Mouse (Mus musculus): ENCODE results near the gene Plekhg4. TPM values are rescaled to one million over a fixed set of nuclear protein-coding genes. Genes with fewer than 3 reads are reported as not detected.

The Plekhg4 gene
- polyA plus RNA-seq, 1 experiment from 2014 or later: 0.23 TPM

DNA sequence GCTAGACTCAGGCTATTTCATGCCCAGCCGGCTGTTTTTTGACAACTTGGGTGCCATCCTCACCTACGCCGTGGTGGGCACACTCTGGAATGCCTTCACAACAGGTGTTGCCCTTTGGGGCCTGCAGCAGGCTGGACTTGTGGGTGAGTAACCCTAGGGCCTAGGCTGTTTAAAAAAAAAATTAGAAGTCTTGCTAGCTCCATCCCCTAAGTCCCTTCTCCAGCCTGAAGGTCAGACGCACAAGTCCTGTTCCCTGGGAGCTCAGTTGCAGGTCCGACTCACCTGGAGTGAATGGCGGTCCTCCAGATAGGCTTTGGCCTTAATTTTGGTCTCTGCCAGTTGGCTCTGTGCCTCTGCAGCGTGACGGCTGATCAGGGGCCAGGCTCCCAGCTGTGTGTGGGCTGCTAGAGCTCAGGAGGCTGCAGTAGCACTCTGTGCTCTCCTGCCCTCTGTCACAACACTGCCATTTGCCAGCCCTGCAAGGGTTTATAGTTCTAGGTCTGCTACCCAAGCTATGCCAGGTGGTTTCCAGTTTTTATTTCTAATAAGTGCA is 19.4 kb upstream of the Plekhg4 start:
- H3K36me3 ChIP-seq (ENCODE audit: control insufficient read depth, insufficient read depth, low read length): no peaks in the 10 kb centered on the region

DNA sequence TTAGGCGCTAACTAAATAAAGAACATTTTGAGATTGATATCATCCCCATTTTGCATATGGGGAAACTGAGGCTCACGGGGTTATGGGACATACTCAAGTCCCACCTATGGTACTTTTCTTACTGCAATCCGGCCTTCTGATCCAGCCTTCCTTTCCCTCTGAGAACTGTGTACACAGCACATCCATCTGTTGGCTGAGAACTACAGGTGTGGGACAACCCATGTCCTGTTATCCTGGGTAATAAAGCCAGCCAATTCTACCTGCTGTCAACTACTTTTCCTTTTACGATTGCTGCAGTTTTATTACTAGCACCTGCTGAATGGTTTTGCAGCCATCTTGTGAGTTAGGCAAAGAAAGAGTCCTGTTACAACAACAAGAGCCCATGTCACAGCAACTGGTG is 18.5 kb upstream of the Plekhg4 start:
- no peak for ATAC-seq (ENCODE audit: insufficient number of reproducible peaks, insufficient read depth, low FRiP score, low read depth)
- Histone ChIP-seq H3K36me3 (ENCODE audit: control insufficient read depth, insufficient read depth, low read length) (no peaks in the 10 kb centered on the region), H3K27ac (replicated peaks in 1 of 2; ENCODE audit: control insufficient read depth in 1 of 2, insufficient read depth in 1 of 2, low read depth in 2 of 2, low read length in 2 of 2) (no peak overlapping the region), H3K4me1 (ENCODE audit: control insufficient read depth in 2 of 2, insufficient read depth in 2 of 2, low read length in 2 of 2) (peaks cover 11 to 12% of the 10 kb centered on the region in 2 experiments), H3K4me2 (ENCODE audit: low read length) (no peak overlapping the region), H3K9ac (ENCODE audit: low read length) (no peak overlapping the region), H3K9me3 (ENCODE audit: control insufficient read depth, low read length) (no peaks in the 10 kb centered on the region), H3K4me3 (ENCODE audit: control insufficient read depth in 1 of 2, insufficient read depth in 1 of 2, low read depth in 1 of 2, low read length in 2 of 2) (no peak overlapping the region), H3K27me3 (ENCODE audit: control insufficient read depth, insufficient read depth, low read length) (0 out of 2 replicates have a peak, but pooled peaks cover 5% of the 10 kb centered on the region)
- WGBS: 89% methylated on average over 4 of the region's 4 CpGs

More for the DNA sequence above, 19.4 kb upstream of the Plekhg4 start:
- Histone ChIP-seq H3K27ac (replicated peaks in 1 of 2; ENCODE audit: control insufficient read depth in 1 of 2, insufficient read depth in 1 of 2, low read depth in 2 of 2, low read length in 2 of 2) (no peak overlapping the region), H3K4me2 (ENCODE audit: low read length) (no peak overlapping the region), H3K9ac (ENCODE audit: low read length) (no peak overlapping the region), H3K4me1 (ENCODE audit: control insufficient read depth in 2 of 2, insufficient read depth in 2 of 2, low read length in 2 of 2) (peaks cover 14 to 15% of the 10 kb centered on the region in 2 experiments), H3K4me3 (ENCODE audit: control insufficient read depth in 1 of 2, insufficient read depth in 1 of 2, low read depth in 1 of 2, low read length in 2 of 2) (no peak overlapping the region), H3K9me3 (ENCODE audit: control insufficient read depth, low read length) (no peaks in the 10 kb centered on the region), H3K27me3 (ENCODE audit: control insufficient read depth, insufficient read depth, low read length) (0 out of 2 replicates have a peak, but pooled peaks cover 5% of the 10 kb centered on the region)
- WGBS: 78% methylated on average over 8 of the region's 8 CpGs
- ATAC-seq (ENCODE audit: insufficient number of reproducible peaks, insufficient read depth, low FRiP score, low read depth): no peak

DNA sequence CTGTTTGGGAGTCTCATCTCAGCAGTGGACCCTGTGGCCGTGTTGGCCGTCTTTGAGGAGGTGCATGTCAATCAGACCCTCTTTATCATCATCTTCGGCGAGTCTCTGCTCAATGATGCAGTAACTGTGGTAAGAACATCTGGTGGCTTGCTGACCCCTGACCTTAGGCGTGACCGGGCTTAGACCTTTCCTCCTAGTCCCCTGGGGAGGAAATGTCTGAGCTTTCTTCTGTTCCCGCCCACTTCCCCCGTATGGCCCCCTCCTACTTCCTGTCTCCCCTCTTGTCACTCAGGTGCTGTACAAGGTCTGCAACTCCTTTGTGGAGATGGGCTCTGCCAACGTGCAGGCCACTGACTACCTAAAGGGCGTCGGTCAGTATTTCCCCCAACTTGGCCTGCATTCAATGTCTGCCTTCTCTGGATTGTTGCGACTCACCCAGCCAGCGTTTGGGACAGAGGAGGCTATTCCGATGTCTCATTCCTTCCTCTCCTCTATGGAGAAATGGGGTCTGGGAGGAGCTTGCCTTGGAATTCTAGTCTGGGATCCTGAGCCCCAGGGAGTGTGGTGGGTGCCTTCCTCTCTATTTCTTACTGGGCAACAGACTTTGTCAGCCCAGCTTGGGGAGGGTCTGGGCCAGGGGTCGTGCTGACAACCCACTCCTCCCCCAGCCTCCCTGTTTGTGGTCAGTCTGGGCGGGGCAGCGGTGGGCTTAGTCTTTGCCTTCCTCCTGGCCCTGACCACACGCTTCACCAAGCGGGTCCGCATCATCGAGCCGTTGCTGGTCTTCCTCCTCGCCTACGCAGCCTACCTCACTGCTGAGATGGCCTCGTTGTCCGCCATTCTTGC is 17.7 kb upstream of the Plekhg4 start:
- WGBS: 70% methylated on average over 26 of the region's 26 CpGs
- Histone ChIP-seq H3K27ac (replicated peaks in 1 of 2; ENCODE audit: control insufficient read depth in 1 of 2, insufficient read depth in 1 of 2, low read depth in 2 of 2, low read length in 2 of 2) (no peak overlapping the region), H3K27me3 (ENCODE audit: control insufficient read depth, insufficient read depth, low read length) (0 out of 2 replicates have a peak, but pooled peaks cover 5% of the 10 kb centered on the region), H3K9ac (ENCODE audit: low read length) (no peak overlapping the region), H3K36me3 (ENCODE audit: control insufficient read depth, insufficient read depth, low read length) (no peaks in the 10 kb centered on the region), H3K9me3 (ENCODE audit: control insufficient read depth, low read length) (no peaks in the 10 kb centered on the region), H3K4me1 (ENCODE audit: control insufficient read depth in 2 of 2, insufficient read depth in 2 of 2, low read length in 2 of 2) (peaks cover 5 to 7% of the 10 kb centered on the region in 2 experiments; a peak in 3 of 4 replicates), H3K4me3 (ENCODE audit: control insufficient read depth in 1 of 2, insufficient read depth in 1 of 2, low read depth in 1 of 2, low read length in 2 of 2) (no peak overlapping the region), H3K4me2 (ENCODE audit: low read length) (no peak overlapping the region)
- no peak for ATAC-seq (ENCODE audit: insufficient number of reproducible peaks, insufficient read depth, low FRiP score, low read depth)

DNA sequence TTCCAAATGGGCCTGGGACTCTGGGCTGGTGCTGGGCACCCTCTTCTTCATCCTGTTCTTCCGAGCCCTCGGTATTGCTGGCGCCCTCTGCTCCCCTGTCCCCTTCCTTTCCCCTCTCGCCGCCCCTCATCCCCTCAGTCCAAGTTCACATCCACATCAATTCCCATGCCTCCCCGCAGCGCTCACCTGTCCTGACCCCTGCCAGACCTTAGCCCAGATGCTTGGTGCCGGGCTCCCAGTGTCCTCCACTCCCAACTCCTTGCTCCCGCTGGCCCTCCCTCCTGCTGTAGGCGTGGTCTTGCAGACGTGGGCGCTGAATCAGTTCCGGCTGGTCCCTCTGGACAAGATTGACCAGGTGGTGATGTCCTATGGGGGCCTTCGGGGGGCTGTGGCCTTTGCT is 16.4 kb upstream of the Plekhg4 start:
- peaks cover 2 to 3% of the 10 kb centered on the region in 2 experiments; a peak in 2 of 4 replicates for H3K4me1 ChIP-seq (ENCODE audit: control insufficient read depth in 2 of 2, insufficient read depth in 2 of 2, low read length in 2 of 2)
- no peaks in the 10 kb centered on the region for H3K27me3 ChIP-seq (ENCODE audit: control insufficient read depth, insufficient read depth, low read length)
- H3K27ac ChIP-seq (replicated peaks in 1 of 2; ENCODE audit: control insufficient read depth in 1 of 2, insufficient read depth in 1 of 2, low read depth in 2 of 2, low read length in 2 of 2): no peak overlapping the region
- no peak overlapping the region for H3K9ac ChIP-seq (ENCODE audit: low read length)
- no peak overlapping the region for H3K4me3 ChIP-seq (ENCODE audit: control insufficient read depth in 1 of 2, insufficient read depth in 1 of 2, low read depth in 1 of 2, low read length in 2 of 2)
- WGBS: 88% methylated on average over 14 of the region's 14 CpGs
- H3K36me3 ChIP-seq (ENCODE audit: control insufficient read depth, insufficient read depth, low read length): no peaks in the 10 kb centered on the region
- H3K4me2 ChIP-seq (ENCODE audit: low read length): no peak overlapping the region
- ATAC-seq (ENCODE audit: insufficient number of reproducible peaks, insufficient read depth, low FRiP score, low read depth): no peak
- H3K9me3 ChIP-seq (ENCODE audit: control insufficient read depth, low read length): no peaks in the 10 kb centered on the region

DNA sequence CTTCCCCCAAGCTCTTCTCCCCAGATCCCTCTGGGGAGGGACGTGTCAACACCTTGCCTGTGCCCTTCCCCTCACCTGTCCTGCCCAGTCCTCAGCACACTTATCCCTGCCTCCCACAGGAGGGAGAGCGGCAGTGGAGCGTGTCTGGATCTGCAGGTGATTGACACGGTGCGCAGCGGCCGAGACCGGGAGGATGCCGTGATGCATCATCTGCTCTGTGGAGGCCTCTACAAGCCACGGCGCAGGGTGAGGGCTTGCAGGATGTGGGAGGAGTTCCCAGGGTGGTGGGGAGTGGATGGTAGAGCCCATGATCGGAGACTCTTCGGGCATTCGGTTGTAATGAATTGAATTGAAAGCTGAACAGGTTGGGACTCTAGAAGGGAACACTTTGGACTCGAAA is 13.9 kb upstream of the Plekhg4 start:
- ATAC-seq (ENCODE audit: insufficient number of reproducible peaks, insufficient read depth, low FRiP score, low read depth): no peak

DNA sequence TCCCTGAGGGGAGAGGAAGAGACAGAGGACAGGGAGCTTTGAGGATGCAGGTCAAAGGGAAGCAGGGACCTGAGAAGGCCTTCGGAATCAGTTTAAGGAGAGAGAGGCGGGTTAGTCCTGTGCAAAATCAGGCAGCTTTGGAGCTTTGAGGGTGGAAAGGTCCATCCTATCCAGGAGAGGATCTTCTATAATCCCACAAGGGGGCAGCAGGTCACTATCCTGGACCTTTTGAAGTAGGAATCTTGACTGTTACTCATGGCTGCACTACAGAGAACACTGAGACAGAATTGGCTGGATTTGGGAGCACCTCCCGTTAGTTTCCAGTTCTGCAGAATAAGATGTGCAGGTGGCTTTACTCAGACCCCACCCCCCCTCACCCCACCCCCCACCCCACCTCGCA is 13.4 kb upstream of the Plekhg4 start:
- Histone ChIP-seq H3K27ac (replicated peaks in 1 of 2; ENCODE audit: control insufficient read depth in 1 of 2, insufficient read depth in 1 of 2, low read depth in 2 of 2, low read length in 2 of 2) (no peak overlapping the region), H3K36me3 (ENCODE audit: control insufficient read depth, insufficient read depth, low read length) (no peaks in the 10 kb centered on the region), H3K4me2 (ENCODE audit: low read length) (no peak overlapping the region), H3K27me3 (ENCODE audit: control insufficient read depth, insufficient read depth, low read length) (no peaks in the 10 kb centered on the region), H3K9ac (ENCODE audit: low read length) (no peak overlapping the region), H3K9me3 (ENCODE audit: control insufficient read depth, low read length) (no peaks in the 10 kb centered on the region), H3K4me1 (ENCODE audit: control insufficient read depth in 2 of 2, insufficient read depth in 2 of 2, low read length in 2 of 2) (peaks cover 3 to 6% of the 10 kb centered on the region in 2 experiments; a peak in 3 of 4 replicates), H3K4me3 (ENCODE audit: control insufficient read depth in 1 of 2, insufficient read depth in 1 of 2, low read depth in 1 of 2, low read length in 2 of 2) (no peak overlapping the region)
- ATAC-seq (ENCODE audit: insufficient number of reproducible peaks, insufficient read depth, low FRiP score, low read depth): no peak
- 37% methylated on average over 4 of the region's 4 CpGs for WGBS

More for the DNA sequence above, 13.9 kb upstream of the Plekhg4 start:
- H3K27me3 ChIP-seq (ENCODE audit: control insufficient read depth, insufficient read depth, low read length): no peaks in the 10 kb centered on the region
- H3K4me1 ChIP-seq (ENCODE audit: control insufficient read depth in 2 of 2, insufficient read depth in 2 of 2, low read length in 2 of 2): peaks cover 3 to 6% of the 10 kb centered on the region in 2 experiments; a peak in 3 of 4 replicates
- H3K27ac ChIP-seq (replicated peaks in 1 of 2; ENCODE audit: control insufficient read depth in 1 of 2, insufficient read depth in 1 of 2, low read depth in 2 of 2, low read length in 2 of 2): no peak overlapping the region
- H3K36me3 ChIP-seq (ENCODE audit: control insufficient read depth, insufficient read depth, low read length): no peaks in the 10 kb centered on the region
- no peak overlapping the region for H3K4me3 ChIP-seq (ENCODE audit: control insufficient read depth in 1 of 2, insufficient read depth in 1 of 2, low read depth in 1 of 2, low read length in 2 of 2)
- no peaks in the 10 kb centered on the region for H3K9me3 ChIP-seq (ENCODE audit: control insufficient read depth, low read length)
- H3K9ac ChIP-seq (ENCODE audit: low read length): no peak overlapping the region
- WGBS: 77% methylated on average over 15 of the region's 15 CpGs
- no peak overlapping the region for H3K4me2 ChIP-seq (ENCODE audit: low read length)

DNA sequence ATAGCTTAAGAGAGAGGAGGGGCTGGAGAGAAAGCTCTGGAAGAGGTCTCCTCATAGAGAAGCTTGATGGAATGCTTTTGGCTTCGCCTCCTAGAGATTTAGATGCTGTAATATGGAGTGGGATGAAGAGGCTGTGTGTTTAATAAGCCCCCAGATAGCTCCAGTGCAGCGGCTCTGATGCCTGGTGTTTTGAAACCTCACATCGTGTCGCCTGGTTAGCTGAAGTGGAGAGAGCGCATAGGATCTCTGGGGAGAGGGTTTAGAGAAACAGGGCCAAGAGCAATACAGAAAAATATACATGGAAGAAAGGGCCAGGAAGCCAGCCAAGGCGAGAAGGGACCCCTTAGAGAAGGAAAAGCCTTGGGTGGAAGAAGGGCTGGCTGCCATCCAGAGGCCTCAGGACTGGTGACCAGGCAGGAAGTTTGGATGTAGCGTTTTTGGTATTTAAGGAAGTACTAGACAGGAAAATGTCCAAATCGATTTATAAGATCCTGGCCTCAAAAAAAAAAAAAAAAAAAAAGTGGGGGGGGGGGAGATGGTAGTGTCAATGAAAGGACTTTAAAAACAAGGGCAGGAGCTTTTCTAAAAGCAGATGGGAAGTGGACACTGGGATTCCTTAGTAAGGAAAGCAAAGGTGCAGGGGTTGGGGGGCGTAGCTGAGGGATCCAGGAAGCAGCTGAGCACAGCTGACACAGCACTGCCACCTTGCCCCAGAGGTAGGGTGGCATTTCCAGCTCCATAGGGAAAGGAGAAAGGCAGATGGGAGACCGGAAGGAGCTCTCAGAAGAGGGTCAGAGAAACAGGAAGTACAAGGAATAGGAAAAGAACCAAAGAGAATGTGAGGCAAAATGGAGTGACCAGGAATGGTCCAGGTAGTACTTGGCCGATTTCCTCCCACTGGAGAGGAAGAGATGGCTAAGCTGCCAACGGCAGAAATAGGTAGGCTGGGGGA is 11.0 kb upstream of the Plekhg4 start:
- H3K4me2 ChIP-seq (ENCODE audit: low read length): no peak overlapping the region
- H3K27ac ChIP-seq (replicated peaks in 1 of 2; ENCODE audit: control insufficient read depth in 1 of 2, insufficient read depth in 1 of 2, low read depth in 2 of 2, low read length in 2 of 2): peak overlapping the region; percentile 29 to 54
- WGBS: 59% methylated on average over 12 of the region's 12 CpGs
- no peaks in the 10 kb centered on the region for H3K27me3 ChIP-seq (ENCODE audit: control insufficient read depth, insufficient read depth, low read length)
- no peaks in the 10 kb centered on the region for H3K9me3 ChIP-seq (ENCODE audit: control insufficient read depth, low read length)
- H3K36me3 ChIP-seq (ENCODE audit: control insufficient read depth, insufficient read depth, low read length): no peaks in the 10 kb centered on the region
- H3K4me1 ChIP-seq (ENCODE audit: control insufficient read depth in 2 of 2, insufficient read depth in 2 of 2, low read length in 2 of 2): peaks cover 3 to 4% of the 10 kb centered on the region in 2 experiments; a peak in 3 of 4 replicates
- ATAC-seq (ENCODE audit: insufficient number of reproducible peaks, insufficient read depth, low FRiP score, low read depth): no peak
- no peak overlapping the region for H3K4me3 ChIP-seq (ENCODE audit: control insufficient read depth in 1 of 2, insufficient read depth in 1 of 2, low read depth in 1 of 2, low read length in 2 of 2)
- H3K9ac ChIP-seq (ENCODE audit: low read length): no peak overlapping the region

Data from heart, embryonic 14.5 days (tissue).